Mouse (Mus musculus) left cerebral cortex, postnatal 14 days (tissue): ENCODE data around the gene Slc50a1. TPM values are rescaled to one million over a fixed set of nuclear protein-coding genes. Genes with fewer than 3 reads are reported as not detected.

Source experiments
- DNase-seq, 2 experiments: peaks; one replicate each; pipeline ENCODE4 v3.0.0; 2021 to 2022; ENCODE audit warnings: low spot score in 2 of 2, mixed read lengths in 1 of 2
- intact Hi-C: fragments of 180-260 bp; cut with DNase I; formaldehyde crosslinking; loops from one replicate; pipeline ENCODE4 v1.15.1; 2025
- total RNA-seq, 2 experiments: library from RNA; stranded (reverse); gene quantifications; 2 replicates each; pipeline ENCODE4 v1.2.3; 2021

Gene Slc50a1
- total RNA-seq, 2 experiments from 2014 or later: 25.7 to 30.5 TPM

DNA sequence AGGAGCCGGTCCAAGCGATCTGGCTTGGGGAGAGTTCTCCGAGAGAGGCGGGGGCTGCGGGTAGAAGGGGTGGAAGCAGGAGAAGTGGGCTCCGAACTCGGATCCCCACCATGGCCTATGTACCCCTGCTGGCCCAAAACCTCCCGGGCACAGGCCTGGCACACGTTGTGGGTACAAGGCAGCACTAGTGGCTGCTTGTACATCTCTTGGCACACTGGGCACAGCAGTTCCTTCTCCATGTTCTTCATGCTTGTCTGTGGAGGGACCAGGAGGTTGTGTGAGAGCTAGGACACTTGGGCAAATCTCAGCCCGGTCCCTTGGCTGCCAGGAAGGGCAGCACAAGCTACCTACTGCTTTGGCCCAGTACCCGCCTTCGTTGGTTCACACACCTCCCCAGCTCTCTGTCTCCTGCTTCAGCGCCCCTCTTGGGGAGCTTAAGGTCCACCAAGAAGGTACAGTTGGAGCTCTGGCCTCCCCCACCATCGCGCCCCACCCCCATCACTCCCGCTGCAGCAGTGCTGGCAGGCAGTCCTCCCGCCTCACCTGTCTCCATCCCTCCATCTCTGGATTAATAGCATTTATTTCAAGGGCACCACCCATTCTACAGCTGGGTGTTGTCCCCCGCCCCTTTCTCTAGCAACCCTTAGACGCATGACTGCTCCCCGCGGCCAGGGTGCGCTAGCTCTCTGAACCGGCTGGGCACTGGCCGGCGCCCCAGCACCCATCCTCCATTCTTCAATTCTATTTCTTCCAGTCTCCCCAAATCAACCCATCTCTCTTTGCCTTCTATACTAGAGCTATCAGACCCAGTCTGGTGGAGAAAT lies 26.0 kb downstream of the Slc50a1 start:
- intact Hi-C loops: no loop called here
- DNase-seq: peak in 1 of 2 experiments; percentile 49

DNA sequence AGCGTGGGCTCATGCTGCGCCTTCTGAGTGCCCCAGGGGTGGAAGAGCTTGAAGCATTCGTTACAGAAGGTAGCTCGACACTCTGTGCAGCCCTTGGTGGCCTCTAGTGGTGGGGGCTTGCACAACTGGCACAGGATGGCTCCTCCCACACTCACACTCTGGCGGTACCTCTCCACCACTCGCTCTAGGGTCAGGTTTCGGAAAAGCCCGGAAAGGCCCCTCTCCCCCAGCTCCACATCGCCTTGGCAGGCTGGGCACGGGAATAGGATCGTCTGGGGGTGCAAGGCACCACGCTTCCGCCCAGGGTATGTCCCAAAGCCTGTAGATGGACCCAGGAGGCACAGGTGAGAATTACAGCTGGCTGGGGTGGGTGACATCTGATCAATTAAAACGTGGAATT lies 26.8 kb downstream of the Slc50a1 start:
- peak in 1 of 2 experiments; percentile 67 for DNase-seq

GRCm38 (mm10) chr3:89242331-89242895 lies 28.0 kb downstream of the Slc50a1 start:
- intact Hi-C loops: no loop called here
- DNase-seq: peak; percentile 54 to 71

More for the DNA sequence above, 26.8 kb downstream of the Slc50a1 start:
- intact Hi-C loops: no loop called here

GRCm38 (mm10) chr3:89238494-89238893 lies 31.9 kb downstream of the Slc50a1 start:
- intact Hi-C loops: no loop called here
- no peak for DNase-seq

DNA sequence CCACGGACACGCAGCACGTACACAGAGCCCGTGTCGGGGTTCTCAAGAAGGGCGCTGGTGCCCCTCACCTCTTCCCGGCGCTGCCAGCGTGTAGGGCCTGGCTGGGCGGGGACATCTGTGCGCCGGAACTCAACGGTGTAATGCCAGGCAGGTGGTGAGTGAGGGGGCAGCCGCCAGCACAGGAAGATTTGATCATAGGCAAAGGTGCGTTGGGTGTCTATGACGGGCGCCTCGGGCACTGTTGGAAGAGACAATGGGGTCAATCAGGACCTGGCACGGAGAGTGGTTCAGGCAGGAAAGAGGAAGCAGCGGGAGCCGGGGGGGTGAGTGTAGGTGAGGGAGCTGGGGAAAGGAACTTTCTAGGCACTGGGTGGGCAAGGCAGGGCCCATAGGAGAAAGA lies 32.7 kb downstream of the Slc50a1 start:
- intact Hi-C loops: no loop called here
- DNase-seq: no peak

DNA sequence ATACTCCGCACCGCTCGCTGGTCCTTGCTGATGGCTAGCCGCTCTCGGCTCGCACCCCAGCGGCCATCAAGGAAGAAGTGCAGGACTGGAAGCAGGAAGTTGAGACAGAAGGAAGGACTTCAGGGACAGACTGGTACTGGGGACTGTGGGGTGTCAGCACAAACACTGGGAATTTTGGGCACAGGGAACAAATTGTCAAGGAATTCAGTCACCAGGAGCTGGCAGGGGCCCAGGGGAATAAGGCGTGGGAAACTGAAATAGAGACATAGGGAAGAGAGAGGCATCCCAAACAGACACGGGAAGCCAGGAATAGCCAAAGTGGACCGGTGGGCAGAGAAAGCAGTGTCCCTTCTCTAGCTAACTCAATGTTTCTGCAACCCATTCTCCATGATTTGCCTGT lies 33.9 kb downstream of the Slc50a1 start:
- DNase-seq: no peak
- intact Hi-C loops: no loop called here

- DNase-seq: no peak
- intact Hi-C loops: no loop called here
These were observed 36.7 kb downstream of the Slc50a1 start for GRCm38 (mm10) chr3:89233562-89234110.

DNA sequence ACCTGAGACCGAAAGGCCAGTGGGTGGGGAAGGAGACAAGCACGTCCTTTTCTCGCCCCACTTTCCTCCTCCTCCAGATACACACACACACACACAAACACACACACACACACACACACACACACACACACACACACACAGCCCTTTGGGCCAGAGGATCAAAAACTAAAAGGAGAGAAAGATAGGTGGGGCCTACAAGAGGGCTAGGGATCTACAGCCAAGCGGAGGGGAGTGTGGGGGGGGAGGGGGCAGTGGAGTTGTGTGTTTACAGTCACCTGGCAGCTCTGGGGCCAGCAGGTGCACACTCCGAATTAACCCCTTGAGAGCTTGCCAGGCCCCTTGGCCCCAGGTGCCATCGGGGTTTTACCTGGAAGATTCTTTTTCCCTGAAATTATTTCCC lies 37.8 kb downstream of the Slc50a1 start:
- DNase-seq: no peak
- intact Hi-C loops: no loop called here

DNA sequence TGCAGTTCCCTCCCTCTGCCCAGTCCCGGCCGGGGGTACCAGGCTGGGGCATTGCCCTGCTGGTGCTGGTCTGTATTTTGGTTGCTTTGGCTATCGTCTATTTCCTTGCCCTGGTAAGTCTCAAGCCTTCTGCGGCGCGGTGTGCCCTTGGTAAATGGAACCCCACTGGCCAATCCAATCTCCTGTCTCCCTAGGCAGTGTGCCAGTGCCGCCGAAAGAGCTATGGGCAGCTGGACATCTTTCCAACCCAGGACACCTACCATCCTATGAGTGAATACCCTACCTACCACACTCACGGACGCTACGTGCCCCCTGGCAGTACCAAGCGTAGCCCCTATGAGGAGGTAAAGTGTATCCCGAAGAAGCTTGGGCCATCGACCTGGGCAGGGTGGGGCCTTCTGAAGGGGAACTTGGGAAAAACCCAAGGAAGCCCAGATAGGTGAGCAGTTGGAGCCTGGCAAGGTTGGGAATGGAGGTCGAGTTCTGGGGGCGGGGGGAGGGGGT lies 38.5 kb downstream of the Slc50a1 start:
- no peak for DNase-seq
- intact Hi-C loops: no loop called here

GRCm38 (mm10) chr3:89231345-89231744 lies 39.0 kb downstream of the Slc50a1 start:
- DNase-seq: no peak
- intact Hi-C loops: no loop called here

DNA sequence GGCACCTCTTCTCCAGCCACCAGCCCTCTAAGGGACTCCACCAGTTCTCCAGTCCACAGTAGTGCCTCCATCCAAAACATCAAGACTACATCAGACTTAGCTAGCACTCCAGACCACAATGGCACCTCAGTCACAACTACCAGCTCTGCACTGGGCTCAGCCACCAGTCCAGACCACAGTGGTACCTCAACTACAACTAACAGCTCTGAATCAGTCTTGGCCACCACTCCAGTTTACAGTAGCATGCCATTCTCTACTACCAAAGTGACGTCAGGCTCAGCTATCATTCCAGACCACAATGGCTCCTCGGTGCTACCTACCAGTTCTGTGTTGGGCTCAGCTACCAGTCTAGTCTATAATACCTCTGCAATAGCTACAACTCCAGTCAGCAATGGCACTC lies 39.8 kb downstream of the Slc50a1 start:
- intact Hi-C loops: no loop called here
- DNase-seq: no peak

GRCm38 (mm10) chr3:89229276-89229675 lies 41.1 kb downstream of the Slc50a1 start:
- intact Hi-C loops: loop anchor here (10.0 kb wide), 1 partner anchor 546 kb away; the partner anchor contains the start of gene Ube2q1
- no peak for DNase-seq

GRCm38 (mm10) chr3:89228836-89229235 lies 41.5 kb downstream of the Slc50a1 start, which contains the start of gene Muc1:
Gene Muc1, plus strand, starts transcription at chr3:89229057.
- no peak for DNase-seq
- intact Hi-C loops: loop anchor here (10.0 kb wide), 1 partner anchor 546 kb away; the partner anchor contains the start of gene Ube2q1

DNA sequence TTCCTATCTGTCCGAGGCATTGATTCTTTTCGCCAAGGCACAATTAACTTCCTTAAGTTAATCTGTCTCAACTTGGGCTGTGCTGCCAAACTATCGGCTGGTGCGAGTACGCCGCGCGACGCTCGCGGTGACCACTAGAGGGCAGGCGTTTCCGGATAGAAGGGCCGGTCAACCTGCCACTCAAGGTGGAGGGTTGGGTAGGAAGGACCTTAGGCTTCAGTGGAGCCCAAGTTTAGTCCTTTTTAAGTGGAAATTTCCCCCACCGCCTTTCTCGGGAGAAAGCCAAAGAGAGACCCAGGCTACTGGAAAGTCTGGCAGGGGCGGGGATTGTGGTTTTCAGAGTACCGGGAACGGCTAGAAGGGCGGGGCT lies 42.2 kb downstream of the Slc50a1 start:
- intact Hi-C loops: loop anchor here (10.0 kb wide), 1 partner anchor 547 kb away; the partner anchor contains the start of gene Ube2q1
- DNase-seq: peak; percentile 81 to 87

DNA sequence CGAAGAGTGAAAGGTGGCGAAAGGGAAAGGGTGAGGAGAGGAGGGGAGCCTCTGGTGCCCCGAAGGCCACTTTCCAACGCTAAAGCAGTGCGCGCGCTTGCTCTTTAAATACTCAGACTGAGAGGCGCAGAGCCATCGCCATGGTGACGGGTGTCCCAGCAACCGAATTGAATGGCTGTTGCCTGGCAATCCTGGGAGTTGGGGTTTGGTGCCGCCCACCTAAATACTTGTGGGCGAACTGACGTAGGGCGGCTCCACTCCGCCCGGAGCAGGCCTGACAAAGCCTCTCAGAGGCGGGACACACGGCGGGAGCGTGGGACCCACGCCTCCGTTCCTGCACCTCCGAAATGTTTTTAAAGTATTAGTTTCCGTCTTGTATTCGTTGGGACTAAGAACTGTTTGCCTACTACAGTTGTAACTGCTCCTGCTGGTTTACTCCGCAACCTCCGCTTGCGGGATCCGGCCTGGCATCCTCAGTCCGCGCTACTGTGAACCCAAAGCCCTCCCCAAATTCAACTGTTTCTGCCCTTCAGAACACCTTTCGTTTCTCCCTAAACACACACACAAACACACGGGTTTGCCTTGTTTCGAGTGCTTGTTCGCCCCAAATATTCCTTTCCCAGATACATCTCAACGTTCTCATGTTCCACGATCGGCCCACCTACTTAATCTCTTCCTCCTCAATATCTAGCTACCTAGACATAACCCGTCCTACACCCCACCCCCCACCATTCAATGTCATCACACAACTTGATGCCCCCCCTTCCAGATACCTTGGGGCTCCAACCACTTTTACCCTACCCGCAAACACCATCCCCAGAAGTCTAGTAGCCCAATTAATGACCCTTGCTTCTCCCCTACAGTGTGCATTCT lies 42.8 kb downstream of the Slc50a1 start:
- intact Hi-C loops: loop anchor here (10.0 kb wide), 1 partner anchor 547 kb away; the partner anchor contains the start of gene Ube2q1
- DNase-seq: peak; percentile 93 to 95

DNA sequence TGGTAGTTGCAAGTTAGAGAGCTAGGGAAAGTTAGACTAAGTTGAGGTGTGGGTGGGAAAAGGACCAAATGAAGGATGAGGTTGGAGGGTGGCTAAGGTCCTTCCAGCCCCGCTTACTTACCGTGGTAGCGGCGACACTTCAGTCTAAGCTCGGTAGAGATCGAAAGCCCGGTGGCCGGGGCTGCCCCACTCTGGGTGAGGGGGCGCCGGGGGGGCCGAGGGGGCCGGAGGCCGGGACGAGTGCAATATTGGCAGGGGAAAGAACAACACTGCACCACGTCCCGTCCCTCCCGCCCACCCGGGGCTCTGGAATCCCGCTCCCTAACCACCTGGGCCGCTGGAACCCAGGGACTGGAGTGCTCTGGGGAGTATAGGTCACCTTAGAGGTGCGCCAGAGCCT lies 43.5 kb downstream of the Slc50a1 start, which contains the start of gene Mtx1:
Gene Mtx1 (minus strand): TSS at position 189 of the 400 bp plus-strand sequence.
- no peak for DNase-seq
- intact Hi-C loops: loop anchor here (10.0 kb wide), 1 partner anchor 548 kb away; the partner anchor contains the start of gene Ube2q1

- intact Hi-C loops: loop anchor here (10.0 kb wide), 1 partner anchor 548 kb away; the partner anchor contains the start of gene Ube2q1
These were observed 44.0 kb downstream of the Slc50a1 start for GRCm38 (mm10) chr3:89226361-89226760.

DNA sequence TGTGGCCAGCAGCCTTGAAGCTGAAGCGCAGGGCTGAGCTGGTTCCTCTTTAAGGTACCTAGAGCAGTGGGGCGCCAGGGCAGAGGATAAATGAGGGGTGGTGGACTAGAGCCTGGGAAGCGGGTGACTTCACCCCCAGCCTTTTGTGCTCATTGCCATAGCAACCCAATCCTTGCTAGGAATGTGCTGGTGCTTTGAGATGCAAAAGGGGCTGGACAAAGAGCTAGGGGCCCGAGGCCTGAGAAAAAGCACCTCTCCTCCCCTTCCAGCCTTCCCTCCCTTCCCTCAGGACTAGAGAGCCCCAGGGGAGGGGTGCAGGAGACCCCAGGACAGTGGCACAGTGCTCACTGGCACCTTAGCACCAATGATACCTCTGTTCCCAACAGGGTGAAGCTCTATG lies 44.5 kb downstream of the Slc50a1 start:
- intact Hi-C loops: loop anchor here (10.0 kb wide), 1 partner anchor 549 kb away; the partner anchor contains the start of gene Ube2q1
- DNase-seq: peak in 1 of 2 experiments; percentile 55

More at GRCm38 (mm10) chr3:89226361-89226760, 44.0 kb downstream of the Slc50a1 start:
- no peak for DNase-seq

- DNase-seq: no peak
- intact Hi-C loops: loop anchor here (10.0 kb wide), 1 partner anchor 549 kb away; the partner anchor contains the start of gene Ube2q1
These were observed 45.0 kb downstream of the Slc50a1 start for GRCm38 (mm10) chr3:89225321-89225815.
